Mouse (Mus musculus): Measurements from ENCODE around the gene Nudt16l1. TPM values are rescaled to one million over a fixed set of nuclear protein-coding genes. Genes with fewer than 3 reads are reported as not detected.

Gene Nudt16l1
- polyA plus RNA-seq, 1 experiment: 43.1 TPM

DNA sequence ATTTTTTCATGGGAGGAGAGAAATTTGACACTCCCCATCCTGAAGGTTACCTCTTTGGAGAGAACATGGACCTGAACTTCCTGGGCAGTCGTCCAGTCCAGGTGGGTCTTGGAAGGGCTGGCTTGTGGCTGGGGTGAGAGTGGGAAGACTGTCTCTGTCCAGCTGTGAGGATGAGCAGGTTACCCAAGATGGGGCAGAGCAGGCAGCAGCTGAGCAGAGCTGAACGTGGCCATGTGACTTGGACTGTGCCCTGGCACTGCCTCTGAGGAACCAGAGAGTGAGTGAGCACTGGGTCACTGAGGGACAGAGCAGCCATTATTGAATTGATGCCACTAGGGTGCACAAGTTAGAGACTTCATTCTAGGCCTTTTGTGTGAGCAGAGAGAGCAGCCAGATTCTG is 31.2 kb upstream of the Nudt16l1 start:
- Histone ChIP-seq H3K36me3 (ENCODE audit: control insufficient read depth, insufficient read depth, low read length) (peaks cover 3% of the 10 kb centered on the region), H3K27me3 (ENCODE audit: control insufficient read depth, insufficient read depth, low read length) (no peaks in the 10 kb centered on the region), H3K4me1 (ENCODE audit: control insufficient read depth, insufficient read depth, low read length) (no peaks in the 10 kb centered on the region), H3K27ac (ENCODE audit: control insufficient read depth, insufficient read depth, low read depth, low read length) (no peak overlapping the region), H3K4me3 (ENCODE audit: control insufficient read depth, low read depth, low read length) (no peak overlapping the region)
- TF ChIP-seq CTCF (IDR thresholded peaks at IDR 0.05; ENCODE audit: control insufficient read depth, insufficient read depth, insufficient replicate concordance, low read depth, low read length) (no peak), POLR2A (IDR thresholded peaks at IDR 0.05; ENCODE audit: control insufficient read depth, low read depth, low read length) (no peak)

DNA sequence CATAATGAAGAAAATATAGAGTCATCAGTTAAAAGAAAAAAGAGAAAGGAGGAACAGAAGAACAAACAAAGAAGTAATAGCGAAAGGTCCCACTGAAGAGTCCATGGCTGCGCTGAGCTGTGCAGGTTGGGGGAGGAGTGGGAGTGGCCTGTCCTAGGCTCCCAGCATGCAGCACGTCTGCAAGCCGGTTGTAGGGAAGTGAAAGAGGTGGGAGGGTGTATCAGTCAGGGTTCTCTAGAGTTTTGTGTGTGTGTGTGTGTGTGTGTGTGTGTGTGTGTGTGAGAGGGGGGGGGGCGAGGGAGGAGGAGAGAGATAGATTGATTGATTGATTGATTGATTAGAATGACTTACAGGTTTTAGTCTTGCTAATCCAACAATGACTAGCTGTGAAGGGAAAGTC is 30.6 kb upstream of the Nudt16l1 start:
- Histone ChIP-seq H3K4me1 (ENCODE audit: control insufficient read depth, insufficient read depth, low read length) (no peaks in the 10 kb centered on the region; the same call in 1 of the 2 replicates), H3K27ac (ENCODE audit: control insufficient read depth, insufficient read depth, low read depth, low read length) (no peak overlapping the region), H3K36me3 (ENCODE audit: control insufficient read depth, insufficient read depth, low read length) (peaks cover 3% of the 10 kb centered on the region), H3K4me3 (ENCODE audit: control insufficient read depth, low read depth, low read length) (no peak overlapping the region), H3K27me3 (ENCODE audit: control insufficient read depth, insufficient read depth, low read length) (no peaks in the 10 kb centered on the region)
- TF ChIP-seq POLR2A (IDR thresholded peaks at IDR 0.05; ENCODE audit: control insufficient read depth, low read depth, low read length) (no peak), CTCF (IDR thresholded peaks at IDR 0.05; ENCODE audit: control insufficient read depth, insufficient read depth, insufficient replicate concordance, low read depth, low read length) (no peak)

- H3K4me1 ChIP-seq (ENCODE audit: control insufficient read depth, insufficient read depth, low read length): peaks cover 3% of the 10 kb centered on the region; the same call in 1 of the 2 replicates
- H3K27me3 ChIP-seq (ENCODE audit: control insufficient read depth, insufficient read depth, low read length): no peaks in the 10 kb centered on the region
- TF ChIP-seq POLR2A (IDR thresholded peaks at IDR 0.05; ENCODE audit: control insufficient read depth, low read depth, low read length) (no peak), CTCF (IDR thresholded peaks at IDR 0.05; ENCODE audit: control insufficient read depth, insufficient read depth, insufficient replicate concordance, low read depth, low read length) (no peak)
- peaks cover 3% of the 10 kb centered on the region for H3K36me3 ChIP-seq (ENCODE audit: control insufficient read depth, insufficient read depth, low read length)
- no peak overlapping the region for H3K27ac ChIP-seq (ENCODE audit: control insufficient read depth, insufficient read depth, low read depth, low read length)
- no peak overlapping the region for H3K4me3 ChIP-seq (ENCODE audit: control insufficient read depth, low read depth, low read length)
Measured at GRCm38 (mm10) chr16:4909745-4910144, 28.8 kb upstream of the Nudt16l1 start.

GRCm38 (mm10) chr16:4910758-4911157 is 27.8 kb upstream of the Nudt16l1 start:
- no peak overlapping the region for H3K27ac ChIP-seq (ENCODE audit: control insufficient read depth, insufficient read depth, low read depth, low read length)
- peaks cover 3% of the 10 kb centered on the region for H3K36me3 ChIP-seq (ENCODE audit: control insufficient read depth, insufficient read depth, low read length)
- peaks cover 3% of the 10 kb centered on the region; the same call in 1 of the 2 replicates for H3K4me1 ChIP-seq (ENCODE audit: control insufficient read depth, insufficient read depth, low read length)
- no peak overlapping the region for H3K4me3 ChIP-seq (ENCODE audit: control insufficient read depth, low read depth, low read length)
- H3K27me3 ChIP-seq (ENCODE audit: control insufficient read depth, insufficient read depth, low read length): no peaks in the 10 kb centered on the region
- TF ChIP-seq POLR2A (IDR thresholded peaks at IDR 0.05; ENCODE audit: control insufficient read depth, low read depth, low read length) (no peak), CTCF (IDR thresholded peaks at IDR 0.05; ENCODE audit: control insufficient read depth, insufficient read depth, insufficient replicate concordance, low read depth, low read length) (no peak)

DNA sequence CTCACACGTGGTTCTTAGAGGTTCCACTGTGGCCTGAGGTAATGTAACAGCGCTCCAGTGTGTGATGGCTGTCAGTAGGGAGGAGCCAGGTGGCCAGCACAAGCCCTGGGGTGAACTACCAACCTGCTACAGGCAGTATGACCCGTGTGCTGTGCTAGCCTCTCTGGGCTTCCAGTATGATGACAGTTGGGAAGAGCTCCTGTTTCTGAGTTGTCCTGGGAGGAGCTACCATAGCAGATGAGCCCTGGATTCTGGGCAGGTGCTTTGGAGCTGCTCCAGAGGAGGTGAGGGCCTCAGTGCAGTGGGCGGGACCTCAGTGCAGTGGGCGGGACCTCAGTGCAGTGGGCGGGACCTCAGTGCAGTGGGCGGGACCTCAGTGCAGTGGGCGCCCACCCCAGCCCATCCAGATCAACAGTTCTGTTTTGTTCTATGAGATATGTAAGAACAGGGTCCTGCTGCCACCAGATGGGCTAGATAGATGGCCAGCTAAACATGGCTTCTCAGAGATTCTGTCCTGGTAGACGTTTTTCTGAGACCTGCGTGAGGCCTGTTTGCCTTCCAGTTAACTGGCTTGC is 26.4 kb upstream of the Nudt16l1 start:
- H3K36me3 ChIP-seq (ENCODE audit: control insufficient read depth, insufficient read depth, low read length): peaks cover 3% of the 10 kb centered on the region
- H3K27ac ChIP-seq (ENCODE audit: control insufficient read depth, insufficient read depth, low read depth, low read length): no peak overlapping the region
- TF ChIP-seq POLR2A (IDR thresholded peaks at IDR 0.05; ENCODE audit: control insufficient read depth, low read depth, low read length): no peak
- no peak for TF ChIP-seq CTCF (IDR thresholded peaks at IDR 0.05; ENCODE audit: control insufficient read depth, insufficient read depth, insufficient replicate concordance, low read depth, low read length)

DNA sequence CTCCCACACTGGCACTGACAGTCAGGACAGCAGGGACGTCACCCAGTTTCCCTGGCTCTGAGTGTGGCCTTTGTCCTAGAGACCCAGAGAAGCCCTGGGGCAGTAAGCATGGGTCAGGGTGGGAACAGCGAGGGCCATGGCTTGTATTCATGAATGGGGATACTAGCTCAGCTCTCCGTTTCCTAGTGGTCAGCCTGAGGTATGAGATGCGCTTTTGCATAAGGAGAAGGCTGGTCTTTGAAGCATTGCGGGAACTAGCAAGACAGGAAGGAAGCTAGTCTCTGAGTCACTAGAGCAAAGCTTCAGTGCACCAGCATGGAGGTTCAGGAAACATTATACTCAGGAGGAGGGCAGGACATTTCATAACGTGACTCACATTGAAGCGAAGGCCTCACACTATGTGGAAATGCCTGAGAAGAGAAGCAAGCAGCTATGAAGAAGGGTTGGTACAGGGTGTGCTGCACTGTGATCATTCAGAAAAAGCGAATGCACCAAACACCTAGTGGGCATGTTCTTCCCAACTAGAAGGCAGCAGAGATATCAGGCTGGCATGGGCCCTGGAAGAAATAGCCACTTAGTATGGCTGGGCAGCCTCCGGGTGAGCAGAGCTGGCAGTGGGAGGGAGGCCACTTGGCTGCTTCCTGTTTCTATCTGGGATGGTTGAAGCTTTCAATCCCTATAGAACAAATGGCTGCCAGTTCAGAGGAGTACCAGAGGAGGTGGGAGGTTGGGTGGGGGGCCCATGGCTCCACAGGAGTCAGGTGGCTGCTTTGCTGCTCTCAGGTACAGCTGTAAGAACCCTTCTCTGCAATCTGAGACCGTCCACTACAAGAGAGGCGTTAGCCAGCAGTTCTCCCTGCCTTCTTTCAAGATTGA is 25.4 kb upstream of the Nudt16l1 start:
- peaks cover 3% of the 10 kb centered on the region for H3K36me3 ChIP-seq (ENCODE audit: control insufficient read depth, insufficient read depth, low read length)
- H3K27ac ChIP-seq (ENCODE audit: control insufficient read depth, insufficient read depth, low read depth, low read length): no peak overlapping the region
- no peak overlapping the region for H3K4me3 ChIP-seq (ENCODE audit: control insufficient read depth, low read depth, low read length)
- H3K4me1 ChIP-seq (ENCODE audit: control insufficient read depth, insufficient read depth, low read length): peaks cover 3% of the 10 kb centered on the region; the same call in 1 of the 2 replicates
- TF ChIP-seq POLR2A (IDR thresholded peaks at IDR 0.05; ENCODE audit: control insufficient read depth, low read depth, low read length) (no peak), CTCF (IDR thresholded peaks at IDR 0.05; ENCODE audit: control insufficient read depth, insufficient read depth, insufficient replicate concordance, low read depth, low read length) (no peak)
- no peaks in the 10 kb centered on the region for H3K27me3 ChIP-seq (ENCODE audit: control insufficient read depth, insufficient read depth, low read length)

More for the DNA sequence above, 26.4 kb upstream of the Nudt16l1 start:
- Histone ChIP-seq H3K4me3 (ENCODE audit: control insufficient read depth, low read depth, low read length) (no peak overlapping the region), H3K4me1 (ENCODE audit: control insufficient read depth, insufficient read depth, low read length) (peaks cover 3% of the 10 kb centered on the region; the same call in 1 of the 2 replicates), H3K27me3 (ENCODE audit: control insufficient read depth, insufficient read depth, low read length) (no peaks in the 10 kb centered on the region)
